Mouse (Mus musculus): ENCODE data around the gene Kcnb1.

- TF ChIP-seq HCFC1 (IDR thresholded peaks at IDR 0.05; ENCODE audit: borderline replicate concordance, insufficient read depth, low read length) (no peak), MAFK (IDR thresholded peaks at IDR 0.05; ENCODE audit: insufficient read depth, low read depth, low read length) (no peak), ZC3H11A (IDR thresholded peaks at IDR 0.05; ENCODE audit: borderline replicate concordance, low read depth, low read length) (no peak)
Observed at GRCm38 (mm10) chr2:167064601-167065295, 125.2 kb downstream of the Kcnb1 start.

Data from ES-E14 (cell line).